8 mouse cellular contexts compared by ENCODE assay signal in genomic region chr15:85709268-85709973, GRCm38 (mm10). TPM values are rescaled to one million over a fixed set of nuclear protein-coding genes. Genes with fewer than 3 reads are reported as not detected.
DNase-seq lines count a peak whose midpoint lies in the region; ATAC-seq lines count a peak whose summit lies in the region.

No protein-coding gene starts in this region.

- no peaks in the 10 kb centered on the region for H3K9me3 ChIP-seq in hindbrain, embryonic 16.5 days (ENCODE audit: control insufficient read depth, low read length)
- H3K9me3 ChIP-seq in midbrain, embryonic 10.5 days (replicated peaks): no peaks in the 10 kb centered on the region

- no peak overlapping the region for H3K4me3 ChIP-seq in hindbrain, embryonic 16.5 days (ENCODE audit: low read length)
- H3K4me3 ChIP-seq in midbrain, embryonic 10.5 days: no peak overlapping the region

- peaks cover 13% of the 10 kb centered on the region for H3K4me1 ChIP-seq in hindbrain, embryonic 16.5 days (ENCODE audit: control insufficient read depth, insufficient read depth, low read depth, low read length)
- no peaks in the 10 kb centered on the region for H3K4me1 ChIP-seq in midbrain, embryonic 10.5 days

- peak overlapping the region; percentile 45 for H3K27ac ChIP-seq in hindbrain, embryonic 16.5 days (ENCODE audit: low read depth, low read length)
- H3K27ac ChIP-seq in midbrain, embryonic 10.5 days (replicated peaks): no peak overlapping the region

- peak; percentile 89 for DNase-seq in ZHBTc4 (ENCODE audit: low read depth, low spot score)
- DNase-seq in cerebellum, postnatal 14 days: peak; percentile 93
- DNase-seq in frontal cortex, postnatal 25 days (ENCODE audit: low spot score in 2 of 2): peak; percentile 86 to 87
- peak; percentile 87 to 90 for DNase-seq in left cerebral cortex, adult 18-20 months (ENCODE audit: low spot score in 2 of 2)
- DNase-seq in midbrain, embryonic 10.5 days (ENCODE audit: low spot score): peak; percentile 70
- DNase-seq in right cerebral cortex, postnatal 25 days: peak; percentile 80
- peak; percentile 83 for DNase-seq in urinary bladder, postnatal 25 days (ENCODE audit: low spot score)

- peaks cover 18% of the 10 kb centered on the region; the same call in 1 of the 2 replicates for H3K36me3 ChIP-seq in hindbrain, embryonic 16.5 days (ENCODE audit: control insufficient read depth, insufficient read depth, low read length)
- H3K36me3 ChIP-seq in midbrain, embryonic 10.5 days: no peaks in the 10 kb centered on the region

- peak overlapping the region; percentile 25; the same call in 1 of the 2 replicates for H3K9ac ChIP-seq in hindbrain, embryonic 16.5 days (ENCODE audit: low read depth, low read length)

- 42% methylated on average over 10 of the region's 10 CpGs for WGBS in hindbrain, embryonic 16.5 days
- WGBS in midbrain, embryonic 10.5 days: 40% methylated on average over 10 of the region's 10 CpGs

- ATAC-seq in hindbrain, embryonic 16.5 days: peak; percentile 21

- no peak overlapping the region for H3K4me2 ChIP-seq in hindbrain, embryonic 16.5 days (ENCODE audit: low read length)

- no peaks in the 10 kb centered on the region for H3K27me3 ChIP-seq in hindbrain, embryonic 16.5 days (replicated peaks; ENCODE audit: control insufficient read depth, insufficient read depth, low read length)
- peaks cover 73% of the 10 kb centered on the region for H3K27me3 ChIP-seq in midbrain, embryonic 10.5 days (ENCODE audit: low read depth, poor library complexity, severe bottlenecking)

RNA-seq across cellular contexts. Expression of gene Ppara, which starts 25.4 kb away (rescaled TPM):
- polyA plus RNA-seq in hindbrain, embryonic 16.5 days (2015; fragmentation: Nextera tagmentation; extraction: Ambion mirVana): 2.7 and 2.9 TPM in 2 replicates
- total RNA-seq in left cerebral cortex, adult 18-20 months (2021): 1 to 10 TPM; 3.2 to 4.1 TPM
- 0.51 and 0.78 TPM in 2 replicates for polyA plus RNA-seq in midbrain, embryonic 10.5 days (2016; fragmentation: Nextera tagmentation; extraction: Ambion mirVana)
